Mouse (Mus musculus) adrenal gland, postnatal 25 days (tissue): ENCODE results near the gene Cryaa. TPM values are rescaled to one million over a fixed set of nuclear protein-coding genes. Genes with fewer than 3 reads are reported as not detected.
"Not testable (repeated sequence)": the region's sequence is repeated elsewhere in the genome, so short reads cannot be mapped to it uniquely, and the experiment has no call there.

Source experiments
- DNase-seq: peaks from one replicate; pipeline ENCODE4 v3.0.0; 2021; ENCODE audit warnings: mixed read lengths
- total RNA-seq: library from RNA; stranded (reverse); gene quantifications from 2 replicates; pipeline ENCODE4 v1.2.3, GENCODE M21; 2021

Gene Cryaa
- total RNA-seq, 1 experiment from 2014 or later, result not detected

GRCm38 (mm10) chr17:31660661-31661250 lies 16.9 kb upstream of the Cryaa start:
- DNase-seq, result no peak

- no peak for DNase-seq
Measured at GRCm38 (mm10) chr17:31662855-31663254, 14.8 kb upstream of the Cryaa start.

GRCm38 (mm10) chr17:31664760-31665159 lies 12.8 kb upstream of the Cryaa start:
- peak; percentile 85 for DNase-seq

- DNase-seq, result no peak
Measured at GRCm38 (mm10) chr17:31668306-31668705, 9.3 kb upstream of the Cryaa start.

- no peak for DNase-seq
Measured at GRCm38 (mm10) chr17:31670163-31670562, 7.4 kb upstream of the Cryaa start.

- DNase-seq, result no peak
Measured at GRCm38 (mm10) chr17:31671698-31672097, 5.9 kb upstream of the Cryaa start.

GRCm38 (mm10) chr17:31672279-31672678 lies 5.3 kb upstream of the Cryaa start:
- no peak for DNase-seq

GRCm38 (mm10) chr17:31674426-31674825 lies 3.2 kb upstream of the Cryaa start:
- no peak for DNase-seq

- no peak for DNase-seq
Measured at GRCm38 (mm10) chr17:31680450-31680849, 2.8 kb downstream of the Cryaa start.

- DNase-seq, result peak; percentile 73
Measured at GRCm38 (mm10) chr17:31685514-31686224, 8.1 kb downstream of the Cryaa start.

- peak; percentile 32 for DNase-seq
Measured at GRCm38 (mm10) chr17:31686225-31686564, 8.6 kb downstream of the Cryaa start.

- DNase-seq, result no peak
Measured at GRCm38 (mm10) chr17:31688112-31688511, 10.5 kb downstream of the Cryaa start.

GRCm38 (mm10) chr17:31689606-31690005 lies 12.0 kb downstream of the Cryaa start:
- DNase-seq, result no peak

GRCm38 (mm10) chr17:31692918-31693317 lies 15.3 kb downstream of the Cryaa start:
- DNase-seq, result no peak

GRCm38 (mm10) chr17:31693330-31694022 lies 15.9 kb downstream of the Cryaa start:
- DNase-seq, result peak; percentile 83

GRCm38 (mm10) chr17:31694023-31694376 lies 16.4 kb downstream of the Cryaa start:
- DNase-seq, result no peak

- DNase-seq, result no peak
Measured at GRCm38 (mm10) chr17:31694949-31695348, 17.3 kb downstream of the Cryaa start.

GRCm38 (mm10) chr17:31695356-31695755 lies 17.7 kb downstream of the Cryaa start:
- DNase-seq, result not testable (repeated sequence)

- DNase-seq, result no peak
Measured at GRCm38 (mm10) chr17:31698347-31698746, 20.7 kb downstream of the Cryaa start.

GRCm38 (mm10) chr17:31703276-31703980 lies 25.8 kb downstream of the Cryaa start:
- peak; percentile 39 for DNase-seq

GRCm38 (mm10) chr17:31705271-31706020 lies 27.8 kb downstream of the Cryaa start:
- peak; percentile 51 for DNase-seq

- DNase-seq, result no peak
Measured at GRCm38 (mm10) chr17:31709121-31709741, 31.6 kb downstream of the Cryaa start.
